Mouse (Mus musculus) left cerebral cortex, adult 18-20 months (tissue): ENCODE data around the gene Slc25a42. TPM values are rescaled to one million over a fixed set of nuclear protein-coding genes. Genes with fewer than 3 reads are reported as not detected.
A peak's percentile ranks its signal among the peaks of the same experiment; 100 is the strongest.
"Not testable (repeated sequence)": the region's sequence is repeated elsewhere in the genome, so short reads cannot be mapped to it uniquely, and the experiment has no call there.

Source experiments
- DNase-seq, 2 experiments: peaks; one replicate each; pipeline ENCODE4 v3.0.0; 2021 to 2022; ENCODE audit warnings: low spot score in 2 of 2, mixed read lengths in 1 of 2
- total RNA-seq, 2 experiments: library from RNA; stranded (reverse); gene quantifications; 2 replicates each; pipeline ENCODE4 v1.2.3; 2021

Gene Slc25a42
- total RNA-seq, 2 experiments from 2014 or later, result 36.0 to 37.8 TPM

DNA sequence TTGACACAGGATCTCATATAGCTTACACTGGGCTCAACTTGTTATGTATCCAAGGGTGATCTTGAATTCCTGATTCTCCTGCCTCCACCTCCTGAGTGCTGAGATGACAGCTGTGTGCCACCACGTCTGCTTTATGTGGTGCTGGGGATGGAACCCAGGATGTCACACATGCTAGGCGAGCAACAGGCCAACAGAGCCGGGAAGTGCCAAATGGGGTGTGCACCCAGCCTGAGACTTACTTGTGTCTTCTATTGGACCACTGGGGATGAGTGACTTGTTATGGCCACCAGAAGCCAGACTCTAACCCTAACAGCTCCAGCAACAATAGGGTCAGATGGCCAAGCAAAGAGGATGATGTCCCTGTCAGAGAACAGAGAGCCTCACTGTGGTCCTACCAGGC lies 4.1 kb upstream of the Slc25a42 start:
- not testable (repeated sequence) for DNase-seq

DNA sequence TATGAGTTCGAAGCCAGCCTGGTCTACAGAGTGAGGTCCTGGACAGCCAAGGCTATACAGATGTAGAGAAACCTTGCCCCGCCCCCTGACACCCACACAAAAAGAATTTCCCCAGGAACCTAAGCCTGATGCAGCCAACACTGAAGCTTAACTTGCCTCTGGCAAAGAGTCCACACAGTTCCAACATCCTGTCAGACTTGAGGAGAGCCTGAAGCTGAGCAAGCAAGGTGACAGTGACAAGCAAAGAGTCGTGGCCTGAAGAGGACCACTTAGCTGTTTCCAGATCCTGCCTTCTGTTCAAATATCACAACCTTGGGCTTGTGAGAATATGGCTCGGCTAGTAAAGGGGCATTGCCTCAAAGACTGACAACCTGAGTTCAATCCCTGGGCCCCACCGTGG lies 3.0 kb upstream of the Slc25a42 start:
- DNase-seq, result no peak

DNA sequence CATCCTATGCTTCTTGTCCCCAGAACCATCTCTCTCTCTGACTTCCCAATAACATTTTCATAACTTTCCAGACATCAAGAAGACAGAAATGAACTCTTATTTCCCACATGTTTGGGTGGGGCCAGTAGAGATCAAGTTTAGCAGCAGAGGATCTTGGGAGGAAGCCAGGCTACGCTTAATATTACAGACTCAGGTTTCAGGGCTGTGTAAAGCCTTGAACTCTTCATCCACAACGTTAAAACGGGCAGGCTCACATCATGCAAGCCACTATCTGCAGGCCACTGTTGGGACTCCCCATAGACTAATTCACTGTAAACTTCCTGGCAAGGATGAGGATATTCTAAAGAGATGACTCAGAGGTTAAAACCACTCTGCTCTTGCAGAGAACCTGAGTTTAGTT lies 2.3 kb upstream of the Slc25a42 start:
- DNase-seq, result no peak

DNA sequence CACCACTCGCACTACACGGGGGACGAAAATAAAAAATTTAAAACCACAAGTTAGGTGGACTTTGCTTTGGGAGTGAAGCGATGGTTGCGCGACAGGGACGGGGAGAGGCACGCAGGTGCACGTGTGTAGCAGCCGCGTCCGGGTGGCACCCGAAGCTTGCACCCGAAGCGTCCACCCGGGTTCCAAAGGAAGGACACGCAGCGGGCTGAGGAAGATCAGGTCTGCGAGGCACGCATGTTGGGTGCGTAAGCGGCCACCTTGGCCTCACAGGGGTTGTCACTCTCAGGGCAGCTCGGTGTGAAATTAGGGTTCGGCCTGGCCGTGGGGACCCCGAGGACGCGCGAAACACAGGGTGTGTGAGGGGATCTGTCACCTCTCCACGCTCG lies 386 bp downstream of the Slc25a42 start:
- DNase-seq, result peak in 1 of 2 experiments; percentile 35

DNA sequence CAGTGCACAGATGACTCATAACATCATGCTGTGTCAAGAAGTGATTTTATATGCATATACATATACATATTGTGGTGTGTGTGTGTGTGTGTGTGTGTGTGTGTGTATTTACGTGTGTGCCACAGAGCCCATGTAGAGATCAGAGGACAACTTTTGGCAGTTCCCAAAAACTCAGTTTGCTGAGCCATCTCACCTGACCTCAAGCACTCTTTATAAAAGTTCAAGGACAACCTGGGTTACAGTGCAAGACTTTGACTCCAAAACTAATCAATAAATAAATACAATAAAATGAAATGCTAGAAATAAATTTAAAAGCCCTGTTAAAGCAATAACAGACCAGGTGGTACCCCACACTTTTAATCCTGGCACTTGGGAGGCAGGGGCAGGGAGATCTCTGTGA lies 830 bp downstream of the Slc25a42 start:
- no peak for DNase-seq

DNA sequence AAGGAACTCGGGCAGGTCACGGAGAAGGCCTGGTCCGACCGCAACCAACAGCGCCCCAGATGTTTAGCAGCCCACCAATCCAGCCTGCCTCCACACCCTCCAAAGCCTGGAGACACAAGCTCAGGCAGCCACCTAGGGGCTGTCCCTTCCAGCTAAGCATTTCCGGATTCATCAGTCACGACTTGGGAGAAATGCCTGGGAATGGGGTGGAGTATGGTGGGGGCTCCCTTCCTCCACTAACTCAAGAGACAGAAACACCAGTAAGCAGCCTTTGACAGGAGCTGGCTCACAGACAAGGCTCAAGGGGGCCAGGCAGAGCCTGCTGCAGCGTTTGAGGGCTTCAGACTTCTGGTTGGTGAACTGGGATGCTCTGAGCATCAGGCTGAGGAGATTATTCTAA lies 1.6 kb downstream of the Slc25a42 start:
- peak; percentile 36 to 46 for DNase-seq

DNA sequence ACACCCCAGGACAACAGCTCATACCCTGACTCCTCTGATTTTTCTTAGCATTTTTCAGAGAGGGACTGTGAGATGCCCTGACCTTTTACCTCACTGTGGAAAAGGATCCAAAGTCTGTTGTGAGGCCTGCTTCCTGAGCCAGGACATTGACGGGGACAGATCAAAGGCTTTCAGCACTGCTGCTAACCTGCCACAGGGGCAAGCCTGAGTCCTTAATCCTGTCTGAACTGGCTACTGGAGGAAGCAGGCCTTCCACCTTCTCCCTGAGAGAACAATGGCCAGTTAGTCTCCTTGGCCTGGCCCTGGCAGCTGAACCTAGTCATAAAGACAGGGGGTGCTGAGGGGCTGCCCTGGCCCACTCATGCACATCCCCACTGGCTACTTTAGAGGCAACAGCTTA lies 4.0 kb downstream of the Slc25a42 start:
- DNase-seq, result no peak

DNA sequence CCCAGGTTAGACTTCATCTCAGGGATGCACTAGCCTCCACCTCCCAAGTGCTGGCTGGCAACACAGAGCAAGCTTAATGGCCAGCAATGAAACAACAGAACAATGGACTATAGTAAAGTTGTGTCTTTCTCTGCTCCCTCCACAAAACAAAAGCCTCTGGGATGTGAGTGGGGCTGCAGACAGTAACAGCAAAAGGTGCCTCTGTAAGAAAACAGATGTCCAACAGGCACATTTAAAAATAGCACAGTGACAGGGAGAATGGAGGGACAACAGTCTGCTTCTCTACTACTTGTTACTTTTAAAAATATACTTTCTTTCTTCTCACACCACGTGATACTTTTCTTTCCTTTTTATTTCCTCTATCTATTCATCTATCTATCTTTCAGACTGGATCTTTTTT lies 7.3 kb downstream of the Slc25a42 start:
- no peak for DNase-seq

DNA sequence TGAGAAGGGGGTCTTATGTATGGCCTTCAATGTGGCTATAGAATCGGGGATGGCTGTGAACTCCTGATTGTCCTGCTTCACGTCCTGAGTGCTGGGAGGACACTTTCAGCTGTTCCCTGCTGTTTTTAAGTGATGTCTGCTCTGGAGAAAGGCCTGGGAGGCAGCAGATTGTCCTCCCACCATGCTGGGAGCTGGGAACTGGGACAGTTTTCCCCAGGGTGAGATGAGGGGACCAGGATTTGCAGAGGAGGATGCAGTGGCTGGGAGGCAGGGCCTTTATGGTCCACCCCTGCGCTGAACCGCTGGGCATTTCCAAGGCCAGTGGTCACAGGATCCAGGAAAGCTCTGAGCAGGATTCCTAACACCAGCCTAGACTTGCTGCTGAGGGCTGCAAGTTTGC lies 9.0 kb downstream of the Slc25a42 start:
- DNase-seq, result peak; percentile 25 to 45

DNA sequence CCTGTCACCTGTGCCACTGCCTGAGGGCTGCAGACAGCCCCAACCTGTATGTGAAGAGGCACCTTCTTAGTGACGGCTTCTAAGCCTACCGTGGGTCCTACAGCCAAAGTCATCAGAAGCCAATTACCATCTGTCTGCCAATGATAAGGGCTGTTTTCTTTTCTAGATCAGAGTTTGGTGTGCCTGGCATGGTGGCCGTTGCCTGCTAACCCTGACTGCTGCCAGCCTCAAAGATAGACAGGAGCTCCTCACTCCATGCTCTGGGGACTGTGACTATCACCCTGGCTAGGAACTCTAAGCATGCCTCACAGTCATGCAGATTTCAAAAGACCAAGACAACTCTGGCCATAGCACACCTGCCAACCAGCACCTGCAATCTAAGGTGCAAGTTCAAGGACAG lies 10.7 kb downstream of the Slc25a42 start:
- no peak for DNase-seq

DNA sequence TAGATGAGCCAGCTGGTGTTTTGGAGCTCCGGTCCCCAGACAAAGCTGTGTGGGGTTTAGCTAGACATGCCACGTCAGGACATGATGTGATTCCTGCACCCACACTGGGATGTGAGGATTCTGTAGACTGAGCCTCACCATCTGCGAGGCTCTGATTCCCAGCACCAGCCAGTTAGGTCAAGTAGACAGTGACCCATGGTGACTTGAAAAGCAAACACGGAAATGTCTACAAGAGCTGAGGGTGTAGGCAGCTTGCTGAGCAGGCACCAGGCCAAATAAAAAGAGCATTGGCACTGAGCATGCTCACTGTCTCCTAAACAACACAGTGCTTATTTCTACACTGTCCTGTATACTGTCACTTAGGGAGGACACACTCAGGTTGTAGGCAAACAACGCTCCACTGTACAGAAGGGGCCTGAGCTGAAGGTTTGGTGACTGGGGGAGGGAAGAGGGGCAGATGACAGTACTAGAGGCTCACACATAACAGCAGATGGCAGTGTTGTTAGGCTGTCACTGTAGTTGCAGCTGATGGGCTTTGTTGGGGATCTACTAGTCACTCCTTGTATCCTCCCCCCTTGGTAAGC lies 11.9 kb downstream of the Slc25a42 start:
- DNase-seq, result peak; percentile 39 to 63

DNA sequence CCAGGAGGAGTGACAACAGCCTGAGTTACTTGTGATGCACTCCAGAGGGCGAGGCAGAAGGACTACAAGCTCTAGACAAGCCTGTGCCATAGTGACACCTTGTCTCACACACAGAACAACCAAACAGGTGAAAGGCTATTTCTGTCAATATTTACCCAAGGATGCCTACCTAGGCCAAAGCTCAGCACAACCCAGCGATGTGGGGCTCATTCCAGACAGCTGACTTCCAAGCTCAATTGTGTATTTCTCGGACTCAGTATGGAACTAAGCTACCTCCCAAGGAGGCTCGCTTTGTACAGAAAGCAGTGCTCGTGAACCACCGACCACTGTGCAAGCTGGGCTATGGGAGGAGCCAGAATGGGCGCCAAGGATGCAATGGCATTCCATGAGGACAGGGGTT lies 14.5 kb downstream of the Slc25a42 start:
- no peak for DNase-seq

DNA sequence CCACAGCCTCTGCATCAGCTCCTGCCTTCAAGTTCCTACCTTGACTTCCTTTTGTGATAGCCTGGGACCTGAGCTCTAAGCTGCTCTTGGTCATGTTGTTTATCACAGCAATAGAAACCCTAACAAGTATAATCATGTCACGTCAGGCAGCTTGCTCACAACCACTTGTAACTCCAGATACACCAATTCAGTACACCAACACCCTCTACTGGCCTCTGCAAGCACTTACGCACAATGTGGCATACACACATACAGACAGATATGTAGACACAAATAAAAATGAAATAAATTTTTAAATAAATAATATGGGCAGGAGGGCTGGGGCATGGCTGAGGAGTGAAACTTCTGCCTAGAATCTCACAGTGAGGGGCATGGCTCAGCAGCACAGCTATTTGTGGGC lies 16.3 kb downstream of the Slc25a42 start:
- DNase-seq, result no peak

DNA sequence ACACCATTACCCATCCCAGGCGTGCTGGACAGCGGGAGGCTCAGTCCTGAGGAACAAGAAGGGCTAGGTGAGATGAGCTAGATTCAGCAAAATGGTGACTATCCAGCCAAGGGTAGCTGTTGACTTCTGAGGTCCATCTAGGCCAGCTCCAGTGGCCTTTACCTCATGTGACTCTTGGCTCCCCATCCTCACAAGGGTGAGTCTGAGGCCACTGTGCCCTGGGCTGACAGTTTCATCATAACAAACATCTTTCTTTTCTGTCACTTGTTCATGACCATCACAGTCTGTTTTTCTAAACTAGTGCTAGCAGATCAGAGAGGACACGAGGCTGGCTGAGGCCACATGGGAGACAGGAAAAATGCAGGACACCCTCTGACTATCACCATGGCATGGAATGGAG lies 17.9 kb downstream of the Slc25a42 start:
- DNase-seq, result no peak

DNA sequence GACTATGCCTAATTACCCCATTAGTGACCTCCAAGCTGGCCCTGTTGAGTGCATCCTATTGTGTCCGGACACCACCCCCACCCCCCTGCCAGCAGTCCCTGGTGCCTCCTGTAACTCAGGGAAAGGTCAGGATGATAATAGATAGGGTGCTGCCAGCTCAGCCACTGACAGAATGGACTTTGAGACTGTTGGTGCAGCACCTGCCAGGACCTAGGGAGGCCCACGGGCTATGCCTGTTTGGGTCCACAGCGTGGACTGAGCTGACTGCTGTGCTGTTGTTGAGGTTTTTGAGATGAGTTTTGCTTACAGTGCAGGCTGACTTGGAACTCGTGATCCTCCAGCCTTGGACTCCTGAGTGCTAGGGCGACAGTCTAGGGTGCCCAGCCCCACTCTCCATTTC lies 18.9 kb downstream of the Slc25a42 start:
- no peak for DNase-seq

DNA sequence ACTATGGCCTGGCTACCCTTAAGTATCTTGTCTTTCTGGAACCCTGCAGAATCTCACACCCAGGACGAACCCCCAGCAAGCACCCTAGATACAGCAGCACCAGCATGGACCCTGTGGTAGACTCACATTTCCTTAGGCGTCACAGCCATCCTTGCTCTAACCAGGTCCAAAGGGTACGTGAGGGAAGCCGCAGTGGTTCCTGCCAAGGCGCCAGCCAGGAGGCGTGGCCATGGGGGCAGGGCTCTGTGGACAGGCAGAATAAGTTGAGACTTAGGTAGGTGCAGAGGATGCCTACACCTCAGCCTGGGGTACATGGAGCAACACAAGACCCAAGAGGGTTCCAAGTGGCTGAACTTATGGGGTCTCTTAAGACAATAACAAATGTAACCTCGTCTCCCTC lies 23.4 kb downstream of the Slc25a42 start:
- no peak for DNase-seq

DNA sequence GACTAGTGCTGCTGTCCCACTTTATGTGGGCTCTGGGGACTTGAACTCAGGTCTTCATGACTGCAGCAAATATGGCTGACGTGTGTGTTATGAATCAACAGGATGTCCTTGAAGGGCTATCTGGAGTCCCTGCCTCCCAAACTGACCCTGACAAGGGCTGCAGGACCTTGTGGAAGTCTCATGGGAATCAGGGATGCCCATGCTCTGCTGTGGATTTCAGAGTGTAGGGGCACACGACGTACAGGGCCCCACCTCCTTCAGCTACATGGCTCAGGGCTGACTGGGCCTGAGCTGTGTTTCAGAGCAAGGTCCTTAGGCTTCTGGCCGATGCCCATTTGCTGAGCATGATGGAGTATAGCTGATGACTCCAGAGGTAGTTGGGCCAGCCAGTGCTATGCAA lies 28.9 kb downstream of the Slc25a42 start:
- DNase-seq, result no peak

DNA sequence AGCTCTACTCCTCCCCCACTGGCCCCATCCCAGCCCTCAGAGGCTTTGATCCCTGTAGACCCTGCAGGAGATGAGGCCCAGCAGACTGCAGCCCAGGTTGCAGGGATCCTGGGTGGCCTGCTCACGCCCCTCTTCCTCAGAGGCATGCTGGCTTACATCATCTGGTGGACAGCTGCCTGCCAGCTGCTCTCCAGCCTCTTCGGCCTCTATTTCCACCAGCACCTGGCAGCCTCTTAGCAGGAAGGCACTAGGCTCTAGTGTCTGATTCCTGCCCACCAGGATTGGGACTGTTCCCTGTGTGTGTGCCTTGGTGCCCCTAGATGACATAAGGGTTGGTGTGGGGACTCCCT lies 30.2 kb downstream of the Slc25a42 start:
- DNase-seq, result no peak

DNA sequence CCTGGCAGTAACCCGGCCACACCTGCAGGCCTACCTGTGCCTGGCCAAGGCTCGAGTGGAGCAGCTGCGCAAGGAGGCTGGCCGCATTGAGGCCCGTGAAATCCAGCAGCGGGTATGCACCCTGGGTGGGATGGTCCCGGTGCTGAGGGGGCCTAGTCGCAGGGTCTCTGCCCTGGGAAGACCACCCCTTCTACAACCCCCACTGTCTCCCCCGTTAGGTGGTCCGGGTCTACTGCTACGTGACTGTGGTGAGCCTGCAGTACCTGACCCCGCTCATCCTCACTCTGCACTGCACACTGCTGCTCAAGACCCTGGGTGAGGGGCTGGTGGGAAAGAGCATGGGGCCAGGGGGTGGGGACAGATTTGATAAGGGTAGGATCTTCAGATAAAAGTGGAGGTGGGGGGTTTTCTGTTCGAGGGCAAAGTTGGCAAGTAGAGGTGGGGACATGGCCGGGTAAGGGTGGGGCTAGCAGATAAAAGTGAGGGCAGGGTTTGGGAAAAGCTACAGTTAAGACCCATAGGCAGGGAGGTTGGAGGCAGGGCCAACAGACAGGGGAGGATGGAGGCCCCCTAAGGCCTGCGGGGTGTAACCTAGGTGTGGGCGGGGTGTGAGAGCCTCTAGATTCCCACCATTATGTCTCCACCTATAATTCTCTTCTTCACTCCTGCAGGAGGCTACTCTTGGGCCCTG lies 30.7 kb downstream of the Slc25a42 start:
- DNase-seq, result no peak

DNA sequence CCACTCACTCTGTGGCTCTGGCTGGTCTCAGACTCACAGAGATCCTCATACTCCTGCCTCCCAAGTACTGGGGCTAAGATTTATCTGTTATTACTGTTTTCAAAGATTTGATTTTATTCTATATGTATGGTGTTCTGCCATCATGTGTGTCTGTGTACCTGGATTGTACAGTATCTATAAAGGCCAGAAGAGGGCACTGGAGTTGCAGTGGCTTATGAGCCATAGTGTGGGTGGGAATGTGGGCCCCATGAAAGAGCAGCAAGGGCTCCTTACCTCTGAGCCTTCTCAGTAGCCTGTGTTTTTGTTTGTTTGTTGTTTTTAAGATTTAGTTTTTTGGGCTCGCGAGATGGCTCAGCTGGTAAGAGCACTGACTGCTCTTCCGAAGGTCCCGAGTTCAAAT lies 33.0 kb downstream of the Slc25a42 start:
- no peak for DNase-seq

DNA sequence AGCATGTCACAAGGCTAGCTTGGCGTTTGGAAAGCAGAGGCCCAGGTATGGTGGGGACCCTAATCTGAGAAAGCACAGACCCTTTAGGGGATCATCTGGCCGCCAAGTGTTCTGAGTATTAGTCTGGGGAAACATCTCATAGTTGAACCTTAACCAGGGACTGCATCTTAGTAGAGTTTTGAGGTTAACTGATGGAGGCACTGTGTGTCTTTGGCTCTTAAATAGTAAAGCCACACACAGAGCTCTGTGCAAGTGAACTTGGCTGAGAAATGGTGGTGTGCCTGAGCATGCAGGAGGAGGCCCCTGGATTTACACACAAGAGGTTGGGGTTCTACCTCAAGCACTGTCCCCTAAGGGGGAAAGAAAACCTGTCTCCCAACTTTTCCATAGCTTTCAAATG lies 33.9 kb downstream of the Slc25a42 start:
- DNase-seq, result no peak

DNA sequence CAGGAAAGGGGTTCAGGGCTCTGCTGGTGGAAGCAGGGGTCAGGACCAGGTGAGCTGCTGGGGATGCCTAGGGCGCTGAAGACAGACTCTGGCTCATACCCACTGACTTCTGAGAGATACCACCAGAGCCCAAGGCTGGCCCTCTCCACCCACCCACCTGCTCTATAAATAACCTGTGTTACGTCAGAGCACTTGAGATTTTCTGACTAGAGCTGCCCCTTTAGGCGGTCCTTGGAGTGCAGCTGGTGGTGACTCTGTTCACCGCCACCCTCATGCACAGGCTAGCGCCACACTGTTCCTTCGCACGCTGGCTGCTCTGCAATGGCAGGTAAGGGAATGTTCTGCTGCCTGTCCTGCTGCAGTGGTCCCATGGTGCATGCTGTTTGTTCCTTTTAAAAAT lies 38.0 kb downstream of the Slc25a42 start:
- DNase-seq, result no peak

DNA sequence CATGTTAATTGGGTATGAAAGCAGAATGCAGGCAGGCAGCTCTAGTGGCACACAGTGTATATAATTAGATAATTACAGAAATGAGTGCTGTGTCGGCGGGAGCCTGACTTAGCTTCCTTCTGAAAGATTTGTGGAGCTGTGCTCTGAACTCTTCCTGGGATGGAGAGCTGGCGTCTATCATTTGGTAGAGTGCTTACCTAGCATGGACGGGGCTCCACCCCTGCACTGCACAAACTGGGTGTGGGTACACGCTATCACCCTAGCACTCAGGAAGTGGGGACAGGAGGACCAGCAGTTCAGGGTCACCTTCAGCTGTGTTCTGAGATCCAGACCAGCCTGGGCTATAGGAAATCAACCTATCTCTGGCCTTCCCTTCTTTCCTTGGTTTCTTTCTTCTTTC lies 38.8 kb downstream of the Slc25a42 start:
- no peak for DNase-seq
